Mouse (Mus musculus) v-Abl transformed pro-B cells (cell line): ENCODE measurements around the gene Sod1.

Source experiments
- in situ Hi-C, 2 experiments: fragments of 400-800 bp; cut with MboI; formaldehyde crosslinking; loops; one replicate each; pipeline ENCODE4 v1.15.1; 2025; ENCODE audit not compliant: unreplicated experiment in 2 of 2

The Sod1 gene

GRCm38 (mm10) chr16:90220026-90220891 lies at the start of gene Sod1:
Gene Sod1, plus strand, starts transcription at chr16:90220754.
- in situ Hi-C loops: loop anchor here in 1 of 2 experiments (10.0 kb wide), 1 partner anchor 65 kb away; the partner anchor contains the start of gene Scaf4

- in situ Hi-C loops: no loop called here
These were observed 49.1 kb upstream of the Sod1 start for GRCm38 (mm10) chr16:90171416-90171815.

GRCm38 (mm10) chr16:90176472-90176871 lies 44.1 kb upstream of the Sod1 start:
- in situ Hi-C loops: loop anchor here in 1 of 2 experiments (25.0 kb wide), 1 partner anchor 1339 kb away; the partner anchor contains the start of gene Krtap14

GRCm38 (mm10) chr16:90177425-90177824 lies 43.1 kb upstream of the Sod1 start:
- in situ Hi-C loops: loop anchor here in 1 of 2 experiments (25.0 kb wide), 1 partner anchor 1340 kb away; the partner anchor contains the start of gene Krtap14

- in situ Hi-C loops: loop anchor here in 1 of 2 experiments (25.0 kb wide), 1 partner anchor 1341 kb away; the partner anchor contains the start of gene Krtap14
These were observed 42.1 kb upstream of the Sod1 start for GRCm38 (mm10) chr16:90178404-90178803.

- in situ Hi-C loops: loop anchor here (10.0 to 25.0 kb wide), 6 partner anchors 405 to 1805 kb away; partner anchors contain the start of gene Krtap14 (in 1 of the 2)
These were observed 40.7 kb upstream of the Sod1 start for GRCm38 (mm10) chr16:90179892-90180291.

GRCm38 (mm10) chr16:90180975-90181374 lies 39.6 kb upstream of the Sod1 start:
- in situ Hi-C loops: loop anchor here (10.0 to 25.0 kb wide), 6 partner anchors 406 to 1806 kb away; partner anchors contain the start of gene Krtap14 (in 1 of the 2)

- in situ Hi-C loops: loop anchor here (10.0 to 25.0 kb wide), 6 partner anchors 407 to 1807 kb away; partner anchors contain the start of gene Krtap14 (in 1 of the 2)
These were observed 38.9 kb upstream of the Sod1 start for GRCm38 (mm10) chr16:90181673-90182072.

GRCm38 (mm10) chr16:90184135-90184534 lies 36.4 kb upstream of the Sod1 start:
- in situ Hi-C loops: loop anchor here (10.0 to 25.0 kb wide), 6 partner anchors 409 to 1809 kb away; partner anchors contain the start of gene Krtap14 (in 1 of the 2)

GRCm38 (mm10) chr16:90185928-90186588 lies 34.5 kb upstream of the Sod1 start:
- in situ Hi-C loops: loop anchor here (5.0 to 25.0 kb wide), 7 partner anchors 411 to 1811 kb away; partner anchors contain the start of gene Krtap14 (in 1 of the 2)

- in situ Hi-C loops: loop anchor here (5.0 to 25.0 kb wide), 7 partner anchors 413 to 1813 kb away; partner anchors contain the start of gene Krtap14 (in 1 of the 2)
These were observed 33.1 kb upstream of the Sod1 start for GRCm38 (mm10) chr16:90187453-90187852.

GRCm38 (mm10) chr16:90191289-90191688 lies 29.3 kb upstream of the Sod1 start:
- in situ Hi-C loops: loop anchor here in 1 of 2 experiments (25.0 kb wide), 1 partner anchor 1354 kb away; the partner anchor contains the start of gene Krtap14

- in situ Hi-C loops: loop anchor here in 1 of 2 experiments (25.0 kb wide), 1 partner anchor 1356 kb away; the partner anchor contains the start of gene Krtap14
These were observed 26.8 kb upstream of the Sod1 start for GRCm38 (mm10) chr16:90193719-90194118.

- in situ Hi-C loops: loop anchor here in 1 of 2 experiments (25.0 kb wide), 1 partner anchor 1359 kb away; the partner anchor contains the start of gene Krtap14
These were observed 23.8 kb upstream of the Sod1 start for GRCm38 (mm10) chr16:90196688-90197240.

- in situ Hi-C loops: loop anchor here in 1 of 2 experiments (25.0 kb wide), 1 partner anchor 1360 kb away; the partner anchor contains the start of gene Krtap14
These were observed 23.1 kb upstream of the Sod1 start for GRCm38 (mm10) chr16:90197337-90197973.

GRCm38 (mm10) chr16:90198626-90199025 lies 21.9 kb upstream of the Sod1 start:
- in situ Hi-C loops: loop anchor here in 1 of 2 experiments (25.0 kb wide), 1 partner anchor 1361 kb away; the partner anchor contains the start of gene Krtap14

- in situ Hi-C loops: loop anchor here in 1 of 2 experiments (25.0 kb wide), 1 partner anchor 1362 kb away; the partner anchor contains the start of gene Krtap14
These were observed 21.4 kb upstream of the Sod1 start for GRCm38 (mm10) chr16:90199174-90199573.

- in situ Hi-C loops: no loop called here
These were observed 18.4 kb upstream of the Sod1 start for GRCm38 (mm10) chr16:90202140-90202539.
